Mouse (Mus musculus) gastrocnemius, postnatal 36 days (tissue): ENCODE results near the gene Nfia. TPM values are rescaled to one million over a fixed set of nuclear protein-coding genes. Genes with fewer than 3 reads are reported as not detected.

Source experiments
- DNase-seq, 2 experiments: peaks; one replicate each; pipeline ENCODE4 v3.0.0; 2022
- intact Hi-C: fragments of 180-260 bp; cut with DNase I; formaldehyde crosslinking; loops from one replicate; pipeline ENCODE4 v1.15.1; 2025
- total RNA-seq, 2 experiments: library from RNA; stranded (reverse); gene quantifications; 2 replicates each; pipeline ENCODE4 v1.2.3; 2021

The Nfia gene
- total RNA-seq, 2 experiments from 2014 or later: 56.2 to 61.5 TPM

DNA sequence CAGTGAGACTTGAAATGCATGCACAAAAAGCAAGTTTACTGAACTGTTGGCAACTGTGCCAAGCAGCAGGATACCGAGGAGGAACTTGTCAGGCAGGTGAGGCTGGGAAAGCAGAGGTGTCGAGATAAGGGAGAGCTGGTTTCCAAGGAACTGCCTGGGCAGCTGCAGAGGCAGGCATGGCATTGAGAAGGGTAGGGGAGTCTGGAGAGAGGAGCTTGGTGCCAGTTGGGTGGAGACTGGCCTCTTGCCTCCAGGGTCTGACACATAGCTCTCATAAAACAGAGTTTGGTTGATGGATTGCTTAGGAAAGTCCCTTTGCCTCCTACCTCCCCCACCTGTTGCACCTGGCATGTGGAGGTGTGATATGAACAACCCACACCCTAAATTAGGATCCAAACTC, 358.3 kb downstream of the Nfia start:
- intact Hi-C loops: no loop called here
- DNase-seq: no peak

DNA sequence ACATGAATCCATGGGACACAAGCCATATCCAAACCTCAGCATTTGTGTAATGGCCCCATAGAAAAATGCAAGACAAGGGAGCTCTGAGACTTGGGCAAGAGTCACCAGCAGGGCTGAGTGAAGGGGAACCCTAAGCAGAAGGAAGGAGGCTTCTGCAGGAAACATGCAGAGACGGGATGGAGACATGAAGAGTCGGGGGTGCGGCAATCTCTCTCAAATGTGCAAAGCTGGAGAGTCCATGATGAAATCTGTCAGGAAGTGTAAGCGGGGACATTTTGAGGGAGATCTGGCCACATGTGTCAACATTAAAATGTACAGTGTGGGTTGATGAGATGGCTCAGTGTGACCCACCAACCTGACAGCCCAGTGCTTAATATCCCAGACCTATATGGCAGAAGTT, 361.5 kb downstream of the Nfia start:
- intact Hi-C loops: no loop called here
- no peak for DNase-seq

DNA sequence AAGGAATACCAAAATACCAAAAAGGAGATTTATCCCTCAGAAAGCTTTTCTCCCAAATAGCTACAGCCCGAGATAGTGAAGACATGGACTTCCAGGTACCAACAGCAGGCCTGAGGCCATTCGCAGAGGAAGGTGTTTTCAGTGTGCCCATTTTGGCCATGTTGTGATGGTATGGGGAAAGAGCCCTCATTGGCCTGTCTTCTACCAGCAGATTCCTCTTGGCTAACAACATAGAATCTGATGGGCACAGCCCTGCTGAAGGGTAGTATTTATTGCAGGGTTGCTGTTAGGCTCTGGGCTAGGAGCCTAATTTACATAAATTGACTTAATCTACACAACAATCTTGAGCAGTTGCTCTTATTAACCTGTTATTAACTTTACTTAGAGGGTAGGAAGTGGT, 363.5 kb downstream of the Nfia start:
- intact Hi-C loops: no loop called here
- no peak for DNase-seq

DNA sequence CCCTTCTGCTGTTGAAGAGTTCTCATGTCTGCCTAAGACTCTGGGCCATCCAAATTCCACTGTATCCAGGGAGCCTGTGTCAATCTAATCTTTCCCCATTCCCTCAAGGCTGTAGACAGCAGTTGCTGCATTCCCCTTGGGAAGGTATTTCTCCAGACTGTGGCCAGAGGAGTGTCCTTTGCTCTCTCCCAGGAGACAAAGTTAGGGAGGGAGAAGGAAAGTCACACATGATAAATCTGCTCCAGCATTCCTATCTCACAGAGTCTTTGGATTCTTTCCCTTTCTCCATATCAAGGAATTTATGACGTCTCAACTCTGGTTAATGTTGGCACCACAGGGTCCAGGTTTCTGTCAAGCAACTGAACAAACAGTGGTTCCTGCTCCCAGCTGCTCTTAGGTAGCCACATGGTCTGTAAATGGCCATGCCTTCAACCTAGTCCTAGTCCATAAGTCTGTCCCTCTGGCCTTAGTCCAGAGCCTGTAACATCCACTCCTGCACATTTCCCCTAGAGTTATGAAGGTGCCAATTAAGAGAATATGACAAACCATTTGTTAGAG, 370.4 kb downstream of the Nfia start:
- DNase-seq: no peak
- intact Hi-C loops: no loop called here

DNA sequence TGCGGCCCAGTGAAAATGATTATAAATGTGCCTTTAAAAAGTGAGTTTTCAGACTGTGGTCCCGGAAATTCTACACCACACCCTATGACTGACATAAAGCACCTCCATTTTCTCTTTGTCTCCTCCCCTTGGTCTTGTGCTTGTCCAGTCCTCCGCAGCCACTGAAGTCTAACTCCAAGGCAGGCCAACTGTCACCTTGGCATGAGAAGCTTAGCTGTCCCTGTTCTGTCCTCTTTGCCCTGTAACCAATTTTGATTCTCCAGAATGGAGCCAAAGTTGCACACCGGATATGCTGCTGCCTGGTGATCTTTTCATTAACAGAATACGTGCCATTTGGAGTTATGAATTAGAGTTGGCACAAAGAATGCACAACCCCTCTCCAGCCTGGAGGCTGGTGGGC, 378.0 kb downstream of the Nfia start:
- DNase-seq: no peak
- intact Hi-C loops: no loop called here

DNA sequence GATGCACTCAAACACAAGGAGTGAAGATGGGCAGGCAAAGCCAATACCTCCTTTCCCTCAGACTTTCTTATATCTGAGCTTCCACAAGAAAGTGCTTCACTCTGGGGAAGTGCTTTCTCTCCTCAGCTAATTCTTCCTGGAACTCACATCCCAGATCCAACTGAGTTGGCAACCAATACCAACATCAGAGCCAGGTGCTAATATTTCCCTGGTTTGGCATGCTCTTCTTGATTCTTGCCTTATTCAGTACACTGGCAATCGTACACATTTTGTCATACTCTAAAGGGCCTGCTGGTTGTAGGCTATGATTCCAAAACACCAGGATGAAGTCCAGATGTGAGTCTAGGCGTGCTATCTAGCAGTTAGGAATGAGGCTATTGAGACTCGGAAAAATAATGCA, 385.4 kb downstream of the Nfia start:
- intact Hi-C loops: no loop called here
- no peak for DNase-seq

DNA sequence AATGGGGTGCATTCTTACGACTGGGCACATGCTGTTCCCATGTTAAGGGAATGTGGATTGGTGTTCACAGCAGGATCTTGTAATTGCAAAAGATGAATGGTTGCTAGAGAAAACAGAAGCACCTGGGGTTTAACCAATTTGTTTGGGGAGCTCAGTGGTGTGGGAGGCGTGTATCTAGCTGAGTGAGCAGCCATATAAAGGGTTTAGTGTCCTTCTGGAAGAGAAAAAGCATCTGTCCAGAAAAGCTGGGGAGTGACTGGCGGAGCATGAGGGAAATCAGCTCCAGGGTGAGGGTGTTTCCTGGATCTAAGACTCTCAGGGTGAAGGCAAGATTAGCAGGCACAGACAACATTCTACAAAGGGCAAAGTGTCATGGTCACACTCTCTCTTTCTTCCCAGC, 393.8 kb downstream of the Nfia start:
- DNase-seq: no peak
- intact Hi-C loops: no loop called here

Other genes with a start within 250 kb of the Nfia start
- under 1 TPM in 1 of 2 experiments, not detected in 1; 0.26 TPM for gene E130114P18Rik, start 5.3 kb downstream of the Nfia start, total RNA-seq